8 mouse cellular contexts compared by ENCODE assay signal in the genomic region with DNA sequence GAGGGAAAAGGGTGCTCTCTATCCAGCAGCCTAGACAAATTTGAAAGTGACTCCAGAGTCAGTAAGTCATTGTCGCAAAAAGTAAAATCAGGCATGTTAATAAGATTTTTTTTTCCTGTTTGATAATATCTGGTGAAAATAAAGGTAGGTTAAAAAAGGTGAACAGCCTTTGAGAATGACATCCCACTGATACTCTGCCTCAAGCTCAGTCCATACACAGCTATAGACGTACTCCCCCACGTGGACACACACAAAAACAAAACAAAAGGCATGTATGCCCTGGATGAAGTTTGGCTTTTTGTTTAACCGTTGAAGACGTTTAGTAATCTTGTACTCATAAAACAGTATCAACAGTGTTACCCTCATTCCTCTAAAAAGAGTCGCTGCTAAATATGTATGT. TPM values are rescaled to one million over a fixed set of nuclear protein-coding genes. Genes with fewer than 3 reads are reported as not detected.
DNase-seq lines count a peak whose midpoint lies in the region; ATAC-seq lines count a peak whose summit lies in the region.

No protein-coding gene starts in this region.

- no peak overlapping the region for H3K27ac ChIP-seq in hindbrain, embryonic 12.5 days
- H3K27ac ChIP-seq in liver, embryonic 13.5 days, result no peak overlapping the region

- 0 out of 2 replicates have a peak, but pooled peaks have one; percentile 26 for ATAC-seq in common myeloid progenitor, adult 5-6 weeks (replicated peaks; ENCODE audit: low read depth, poor library complexity, severe bottlenecking)
- ATAC-seq in hindbrain, embryonic 12.5 days (ENCODE audit: low FRiP score), result no peak
- no peak for ATAC-seq in liver, embryonic 13.5 days (ENCODE audit: low read depth)

- H3K9me3 ChIP-seq in hindbrain, embryonic 12.5 days (replicated peaks), result no peaks in the 10 kb centered on the region
- no peaks in the 10 kb centered on the region for H3K9me3 ChIP-seq in liver, embryonic 13.5 days (replicated peaks)

- peak; percentile 12 for DNase-seq in adrenal gland, postnatal 14 days
- DNase-seq in adrenal gland, adult 8-10 months, result no peak
- peak; percentile 3 to 10 for DNase-seq in CD8-positive naive resting alpha-beta T cell, adult 2 months (ENCODE audit: low read depth in 2 of 2, low spot score in 2 of 2)
- no peak for DNase-seq in liver, embryonic 13.5 days
- peak; percentile 46 for DNase-seq in retina, postnatal 1 day
- no peak for DNase-seq in right cerebral cortex, postnatal 10 days (ENCODE audit: low spot score in 2 of 2)

- peak overlapping the region; percentile 60 for H3K4me2 ChIP-seq in hindbrain, embryonic 12.5 days (replicated peaks)
- peak overlapping the region; percentile 86 for H3K4me2 ChIP-seq in liver, embryonic 13.5 days

- no peaks in the 10 kb centered on the region for H3K27me3 ChIP-seq in hindbrain, embryonic 12.5 days
- H3K27me3 ChIP-seq in liver, embryonic 13.5 days, result no peaks in the 10 kb centered on the region

- 51% methylated on average over 6 of the region's 6 CpGs for WGBS in hindbrain, embryonic 12.5 days
- WGBS in liver, embryonic 13.5 days (ENCODE audit: insufficient replicate concordance), result 48% methylated on average over 6 of the region's 6 CpGs

- no peaks in the 10 kb centered on the region for H3K36me3 ChIP-seq in hindbrain, embryonic 12.5 days
- H3K36me3 ChIP-seq in liver, embryonic 13.5 days, result no peaks in the 10 kb centered on the region

- peaks cover 13% of the 10 kb centered on the region for H3K4me1 ChIP-seq in hindbrain, embryonic 12.5 days
- H3K4me1 ChIP-seq in liver, embryonic 13.5 days (replicated peaks), result peaks cover 19% of the 10 kb centered on the region

- no peak overlapping the region for H3K4me3 ChIP-seq in hindbrain, embryonic 12.5 days
- H3K4me3 ChIP-seq in liver, embryonic 13.5 days (replicated peaks), result peak overlapping the region; percentile 86

- H3K9ac ChIP-seq in hindbrain, embryonic 12.5 days, result peak overlapping the region; percentile 10; the same call in 1 of the 2 replicates
- peak overlapping the region; percentile 79; the same call in 1 of the 2 replicates for H3K9ac ChIP-seq in liver, embryonic 13.5 days

RNA-seq across cellular contexts. Expression of a gene that starts 1.0 kb away (rescaled TPM):
- total RNA-seq in adrenal gland, postnatal 14 days (2021), result 9.6 and 13.3 TPM in 2 replicates
- total RNA-seq in adrenal gland, adult 8-10 months (2022), result 10 to 100 TPM; 20.1 to 22.0 (median 20.8) TPM
- total RNA-seq in common myeloid progenitor, adult 5-6 weeks (2017), result 16.5 and 19.2 TPM in 2 replicates
- 20.8 and 20.9 TPM in 2 replicates for polyA plus RNA-seq in hindbrain, embryonic 12.5 days (2016; fragmentation: Nextera tagmentation; extraction: Ambion mirVana)
- polyA plus RNA-seq in liver, embryonic 13.5 days (2015; fragmentation: Nextera tagmentation; extraction: Ambion mirVana), result 7.3 and 8.3 TPM in 2 replicates

RNA-seq across cellular contexts. Expression of a gene that starts 1.1 kb away (rescaled TPM):
- 10.7 and 11.9 TPM in 2 replicates for total RNA-seq in adrenal gland, postnatal 14 days (2021)
- total RNA-seq in adrenal gland, adult 8-10 months (2022), result 10 to 100 TPM in 3 of 4 experiments, 1 to 10 TPM in 1; 7.3 to 17.7 (median 12.4) TPM
- total RNA-seq in common myeloid progenitor, adult 5-6 weeks (2017), result 33.1 and 41.7 TPM in 2 replicates
- 30.5 and 30.6 TPM in 2 replicates for polyA plus RNA-seq in hindbrain, embryonic 12.5 days (2016; fragmentation: Nextera tagmentation; extraction: Ambion mirVana)
- 6.1 and 6.3 TPM in 2 replicates for polyA plus RNA-seq in liver, embryonic 13.5 days (2015; fragmentation: Nextera tagmentation; extraction: Ambion mirVana)

Comparison
In these comparisons a context has a peak if more than half of its experiments do, and no peak if none do; other contexts are left out.
1. DNase-seq: peak in adrenal gland, postnatal 14 days (single experiment), CD8-positive naive resting alpha-beta T cell, adult 2 months (2 of 2) and retina, postnatal 1 day (single experiment); none in adrenal gland, adult 8-10 months (single experiment), liver, embryonic 13.5 days (single experiment) and right cerebral cortex, postnatal 10 days (0 of 2).